Mouse (Mus musculus): ENCODE measurements around the gene Ces2f.

- TF ChIP-seq CTCF (IDR thresholded peaks at IDR 0.05; ENCODE audit: extremely low read depth, insufficient read depth, low read length), result no peak
- no peak for TF ChIP-seq POLR2A (IDR thresholded peaks at IDR 0.05; ENCODE audit: extremely low read depth, insufficient read depth, low read length)
These were observed 37.8 kb downstream of the Ces2f start for GRCm38 (mm10) chr8:104984942-104985341.
